Mouse (Mus musculus) olfactory bulb, adult 2 months (tissue): ENCODE results near the gene Cers4.

Experiments used
- CTCF ChIP-seq: fragments of 200-500 bp; IDR thresholded peaks from 2 replicates; pipeline ENCODE4 v1.5.1; 2012; ENCODE audit warnings: low read depth, mild to moderate bottlenecking, low read length, moderate library complexity; ENCODE audit not compliant: insufficient read depth
- POLR2A ChIP-seq: fragments of 200-500 bp; IDR thresholded peaks from 2 replicates; pipeline ENCODE4 v1.6.1; 2012; ENCODE audit warnings: mild to moderate bottlenecking, low read depth, low read length, moderate library complexity; ENCODE audit not compliant: insufficient read depth

GRCm38 (mm10) chr8:4523525-4523924 is 30.7 kb downstream of the Cers4 start:
- TF ChIP-seq CTCF (no peak), POLR2A (no peak)
